Mouse (Mus musculus) stomach, postnatal 0 days (tissue): ENCODE data around the gene Ap1m1.

Source experiments
- CTCF ChIP-seq: IDR thresholded peaks from 2 replicates; pipeline ENCODE4 v1.5.1; 2016; ENCODE audit warnings: antibody characterized with exemption, low read depth, mild to moderate bottlenecking, moderate library complexity
- EP300 ChIP-seq: optimal IDR thresholded peaks from 2 replicates; pipeline ENCODE3; 2016; ENCODE audit warnings: antibody characterized with exemption

- TF ChIP-seq CTCF: no peak
- no peak for TF ChIP-seq EP300
Measured at GRCm38 (mm10) chr8:72277244-72277643, 37.4 kb downstream of the Ap1m1 start.
